Mouse (Mus musculus) lung, postnatal 4 days (tissue): ENCODE results near the gene Zfp709.
"Not testable (repeated sequence)": the region's sequence is repeated elsewhere in the genome, so short reads cannot be mapped to it uniquely, and the experiment has no call there.

Experiments used
- DNase-seq, 2 experiments: peaks; one replicate each; pipeline ENCODE4 v3.0.0; 2021

Gene Zfp709

GRCm38 (mm10) chr8:71926551-71926950 is 44.7 kb downstream of the Zfp709 start:
- DNase-seq, result no peak

- no peak for DNase-seq
These were observed 46.0 kb downstream of the Zfp709 start for GRCm38 (mm10) chr8:71927779-71928178.

DNA sequence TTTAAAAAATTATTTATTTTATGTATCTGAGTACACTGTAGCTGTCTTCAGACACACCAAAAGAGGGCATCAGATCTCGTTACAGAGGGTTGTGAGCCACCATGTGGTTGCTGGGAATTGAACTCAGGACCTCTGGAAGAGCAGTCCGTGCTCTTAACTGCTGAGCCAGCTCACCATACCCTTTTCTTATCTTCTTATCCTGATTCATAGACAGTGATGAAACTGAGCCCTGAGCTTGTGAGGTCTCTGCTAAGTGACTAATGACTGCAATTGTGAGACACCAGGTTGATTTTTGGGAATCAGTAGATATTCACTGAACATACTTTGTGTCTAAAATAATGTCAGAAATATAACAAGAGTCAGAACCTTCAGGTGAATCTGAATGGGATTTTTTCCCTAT is 56.2 kb downstream of the Zfp709 start:
- not testable (repeated sequence) for DNase-seq

DNA sequence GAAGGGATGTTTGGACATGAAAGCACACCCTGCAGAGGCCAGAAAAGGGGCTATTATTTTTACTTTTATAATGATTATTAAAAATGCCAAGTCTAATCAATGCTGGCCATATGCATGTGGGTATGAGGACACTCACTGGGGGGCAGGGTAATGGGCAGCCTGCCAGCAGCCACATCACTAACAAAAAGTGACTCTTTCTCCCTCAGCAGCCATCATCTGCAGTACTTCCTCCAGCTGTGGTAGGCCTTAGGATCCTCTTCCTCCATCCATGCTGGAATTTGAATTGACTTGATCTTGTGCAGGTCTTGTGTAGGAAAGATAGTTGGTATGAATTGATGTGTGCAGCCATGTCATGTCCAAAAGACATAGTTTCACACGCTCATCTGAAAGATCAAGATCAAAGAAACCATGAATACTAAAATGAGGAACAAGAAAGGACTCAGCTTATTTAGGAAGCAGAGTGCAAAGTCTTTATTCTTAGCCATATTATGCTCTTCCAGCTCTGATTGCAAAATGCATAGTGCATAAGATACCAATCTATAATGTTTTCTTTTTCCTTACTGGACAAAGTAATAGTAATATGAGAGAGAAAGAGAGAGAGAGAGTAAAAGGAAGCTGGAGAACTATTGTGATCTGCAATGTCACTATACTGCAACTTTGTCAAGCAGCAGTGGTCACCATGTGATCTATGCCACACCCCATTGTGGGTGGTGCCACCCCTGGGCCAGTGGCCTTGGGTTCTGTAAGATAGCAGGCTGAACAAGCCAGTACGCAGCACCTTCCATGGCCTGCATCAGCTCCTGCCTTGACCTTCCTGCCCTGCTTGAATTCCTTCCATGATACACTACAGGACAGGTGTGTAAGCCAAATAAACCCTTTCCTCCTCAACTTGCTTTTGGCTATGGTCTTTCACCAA is 58.7 kb downstream of the Zfp709 start:
- peak in 1 of 2 experiments; percentile 24 for DNase-seq

GRCm38 (mm10) chr8:71941776-71942175 is 60.0 kb downstream of the Zfp709 start:
- no peak for DNase-seq
